Mouse (Mus musculus) liver, embryonic 14.5 days (tissue): ENCODE results near the gene Apom. TPM values are rescaled to one million over a fixed set of nuclear protein-coding genes. Genes with fewer than 3 reads are reported as not detected.

Experiments
- ATAC-seq: fragments of 200-750 bp; cut with Nextera tagmentation; 2 replicates; pipeline ENCODE4 v1.8.0; 2017; ENCODE audit warnings: moderate number of reproducible peaks, mild to moderate bottlenecking, moderate library complexity; ENCODE audit not compliant: insufficient read depth
- DNase-seq, 3 experiments: peaks; one replicate each; pipeline ENCODE4 v3.0.0-alpha.2; 2012 to 2013; ENCODE audit warnings: low read depth in 3 of 3, low spot score in 3 of 3
- H3K27ac ChIP-seq: fragments of 300-500 bp; sonication (generic); 2 replicates; pipeline ENCODE4 v1.5.1; 2014; ENCODE audit warnings: moderate library complexity, mild to moderate bottlenecking, control low read depth, inconsistent platforms
- H3K27me3 ChIP-seq: fragments of 300-500 bp; sonication (generic); 2 replicates; pipeline ENCODE4 v1.6.1; 2014; ENCODE audit warnings: mild to moderate bottlenecking, low read length, moderate library complexity; ENCODE audit not compliant: control insufficient read depth, insufficient read depth
- H3K36me3 ChIP-seq: fragments of 300-500 bp; sonication (generic); replicated peaks from 2 replicates; pipeline ENCODE4 v1.6.1; 2014; ENCODE audit warnings: low read depth; ENCODE audit not compliant: control insufficient read depth, insufficient read depth
- H3K4me1 ChIP-seq, 2 experiments: fragments of 200-500 bp in 1 of 2; fragments of 300-500 bp in 1 of 2; sonication (generic) in 1 of 2; replicated peaks; 2 replicates each; pipeline ENCODE4 v1.6.1; 2012 to 2014; ENCODE audit warnings: antibody characterized with exemption in 1 of 2, inconsistent platforms in 1 of 2, low read length in 1 of 2; ENCODE audit not compliant: control insufficient read depth in 2 of 2, insufficient read depth in 2 of 2
- H3K4me2 ChIP-seq: fragments of 300-500 bp; sonication (generic); 2 replicates; pipeline ENCODE4 v1.6.1; 2014; ENCODE audit warnings: low read depth, mild to moderate bottlenecking, control low read depth, moderate library complexity
- H3K4me3 ChIP-seq, 2 experiments: fragments of 200-500 bp in 1 of 2; fragments of 300-500 bp in 1 of 2; sonication (generic) in 1 of 2; 2 replicates each; pipeline ENCODE4 v1.5.1; 2012 to 2014; ENCODE audit warnings: low read depth in 2 of 2, low read length in 2 of 2, mild to moderate bottlenecking in 2 of 2, control low read depth in 1 of 2, inconsistent platforms in 1 of 2, moderate library complexity in 1 of 2; ENCODE audit not compliant: insufficient read depth in 1 of 2
- H3K9ac ChIP-seq: fragments of 300-500 bp; sonication (generic); replicated peaks from 2 replicates; pipeline ENCODE4 v1.6.1; 2014; ENCODE audit warnings: mild to moderate bottlenecking, control low read depth, moderate library complexity
- H3K9me3 ChIP-seq: fragments of 300-500 bp; sonication (generic); 2 replicates; pipeline ENCODE4 v1.6.1; 2016; ENCODE audit warnings: low read length, mixed read lengths; ENCODE audit not compliant: control insufficient read depth
- CTCF ChIP-seq: IDR thresholded peaks from 2 replicates; pipeline ENCODE4 v1.5.1; 2016; ENCODE audit warnings: antibody characterized with exemption, low read depth, control low read depth
- EP300 ChIP-seq: IDR thresholded peaks from 2 replicates; pipeline ENCODE4 v1.6.1; 2016; ENCODE audit warnings: antibody characterized with exemption, low read depth
- WGBS: fragments of 180-500 bp; shearing (Covaris S2); extraction: QIAGEN DNeasy Blood & Tissue Kit; methylation state at CpG from one replicate; pipeline ENCODE4 v1.1.7; 2014; ENCODE audit not compliant: insufficient replicate concordance; 5-methylcytosine and 5-hydroxymethylcytosine counted together
- polyA plus RNA-seq, 2 experiments: library from polyadenylated mRNA; depleted of rRNA in 1 of 2; stranded (reverse) in 1 of 2; unstranded in 1 of 2; fragments of >200 nt; fragmentation: Nextera tagmentation in 1 of 2; extraction: Ambion mirVana in 1 of 2; gene quantifications; 2 replicates each; pipeline versions ENCODE4 v1.2.1 to v1.2.3; 2012 to 2014

Gene Apom
- polyA plus RNA-seq, 2 experiments, result 317 to 750 TPM

DNA sequence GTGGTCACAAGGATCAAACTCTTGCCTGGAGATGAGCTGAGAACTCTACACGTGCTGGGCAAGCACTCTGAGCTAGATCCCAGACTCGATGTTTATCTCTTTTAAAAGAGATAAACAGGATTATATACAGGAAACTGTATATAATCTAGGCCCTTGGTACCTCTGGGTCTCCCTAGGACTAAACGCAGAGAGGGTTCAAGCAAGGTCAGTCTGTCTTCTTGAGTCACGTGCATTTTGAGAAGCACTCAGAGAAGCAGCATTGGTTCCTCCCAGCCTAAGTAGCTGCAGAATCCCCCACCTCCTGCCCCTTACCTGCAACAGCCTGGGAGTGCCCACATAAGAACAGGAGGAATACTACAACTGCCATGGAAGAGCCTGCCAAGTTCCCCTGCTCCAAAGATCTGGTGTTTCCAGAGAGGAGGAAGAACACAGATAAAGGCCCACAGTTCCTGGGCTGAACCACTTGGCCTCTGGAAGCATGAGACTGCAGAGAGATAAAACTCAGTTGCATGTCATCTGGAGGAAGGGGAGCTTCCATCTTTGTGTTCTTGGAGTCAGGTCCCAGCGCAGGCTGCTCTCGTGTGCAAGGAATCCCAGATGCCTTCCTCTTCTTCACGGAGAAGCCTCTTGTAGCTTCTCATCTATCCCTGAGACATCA, 46.5 kb downstream of the Apom start, which contains the start of gene Ly6g6f:
Gene Ly6g6f, minus strand, starts transcription at position 403 of the 658 bp plus-strand sequence.
- WGBS, result 44% methylated on average over 7 of the region's 7 CpGs
- H3K4me2 ChIP-seq, result no peak within 1 kb of the TSS
- H3K27me3 ChIP-seq, result no peaks in the 10 kb centered on the region
- ATAC-seq (no peak), DNase-seq (no peak)
- no peaks in the 10 kb centered on the region for H3K36me3 ChIP-seq
- H3K4me1 ChIP-seq, result peaks cover 15 to 20% of the 10 kb centered on the region in 2 experiments
- no peaks in the 10 kb centered on the region for H3K9me3 ChIP-seq
- no peak for TF ChIP-seq CTCF
- no peak for TF ChIP-seq EP300
- H3K4me3 ChIP-seq, result peak within 1 kb of the TSS in 1 of 2 experiments; percentile 14; a peak in 1 of 4 replicates
- H3K27ac ChIP-seq, result no peak within 1 kb of the TSS
- no peak within 1 kb of the TSS for H3K9ac ChIP-seq

DNA sequence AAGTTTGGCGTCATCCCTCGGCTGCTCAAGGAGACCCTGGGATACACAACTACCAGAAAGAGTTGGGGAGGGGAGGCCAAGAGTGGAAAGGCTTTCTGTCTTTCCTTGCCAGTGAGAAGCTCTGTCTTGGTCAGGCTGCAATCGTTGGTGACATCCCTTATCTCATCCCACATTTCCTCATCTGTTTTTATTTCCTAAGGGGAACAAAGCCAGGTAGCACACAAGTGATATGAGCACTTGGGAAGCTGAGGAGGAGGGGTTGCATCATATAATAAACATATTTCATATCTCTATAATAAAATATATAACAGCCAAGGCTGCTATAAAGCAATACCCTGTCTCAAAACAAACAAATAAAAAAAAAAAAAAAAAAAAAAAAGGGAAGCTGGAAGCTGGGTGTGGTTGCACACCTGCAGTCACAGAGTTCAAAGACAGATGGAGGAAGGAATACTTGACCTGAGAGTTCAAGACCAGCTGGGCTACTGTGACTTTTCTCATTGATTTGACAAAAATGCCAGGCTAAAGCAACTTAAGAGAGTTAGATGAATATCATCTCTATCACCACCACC, 47.8 kb downstream of the Apom start:
- Histone ChIP-seq H3K4me3 (no peak overlapping the region), H3K36me3 (no peaks in the 10 kb centered on the region), H3K27ac (no peak overlapping the region), H3K9me3 (no peaks in the 10 kb centered on the region), H3K9ac (no peak overlapping the region), H3K4me2 (no peak overlapping the region), H3K27me3 (no peaks in the 10 kb centered on the region), H3K4me1 (peaks cover 16 to 30% of the 10 kb centered on the region in 2 experiments)
- 52% methylated on average over 3 of the region's 3 CpGs for WGBS
- ATAC-seq (no peak), DNase-seq (no peak)
- TF ChIP-seq CTCF (no peak), EP300 (no peak)

DNA sequence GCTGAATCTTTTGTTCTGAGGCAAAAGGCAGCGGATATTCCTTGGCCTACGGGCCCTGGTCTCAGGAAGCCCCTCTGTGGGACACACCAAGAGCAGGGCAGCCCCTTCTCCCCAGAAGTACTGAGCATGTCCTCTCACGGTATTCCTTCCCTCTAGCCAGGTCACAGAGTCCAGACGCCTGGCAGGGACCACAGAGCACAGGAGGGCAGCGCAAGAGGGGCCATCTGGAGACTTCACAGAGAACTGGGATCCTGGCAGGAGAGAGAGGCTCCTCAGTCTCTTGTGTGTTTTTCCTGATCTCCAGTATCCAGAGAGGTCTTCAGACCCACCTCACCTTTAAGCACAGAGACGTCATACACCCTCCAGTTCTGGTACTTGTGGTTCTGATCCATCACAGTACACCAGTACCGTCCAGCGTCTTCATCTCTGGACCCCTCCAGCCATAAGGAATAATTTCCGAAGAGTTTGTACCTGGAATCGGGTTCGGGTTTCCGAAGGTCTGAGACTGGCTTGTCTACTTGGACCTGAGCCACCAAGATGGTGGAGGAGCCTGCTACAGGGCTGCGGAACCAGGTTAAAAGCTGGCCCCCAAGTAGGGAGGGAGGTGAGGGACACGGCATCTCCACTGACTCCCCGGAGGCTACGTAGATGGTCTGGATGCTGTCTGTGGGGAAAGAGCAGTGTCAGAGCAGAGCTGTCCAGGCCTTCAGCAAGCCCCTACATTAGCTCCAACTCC, 48.8 kb downstream of the Apom start:
- no peak for TF ChIP-seq EP300
- TF ChIP-seq CTCF, result no peak
- 82% methylated on average over 16 of the region's 16 CpGs for WGBS
- no peaks in the 10 kb centered on the region for H3K27me3 ChIP-seq
- no peak overlapping the region for H3K27ac ChIP-seq
- H3K9ac ChIP-seq, result no peak overlapping the region
- no peaks in the 10 kb centered on the region for H3K36me3 ChIP-seq
- H3K4me1 ChIP-seq, result peaks cover 16 to 32% of the 10 kb centered on the region in 2 experiments
- no peak for ATAC-seq
- no peak overlapping the region for H3K4me2 ChIP-seq
- H3K4me3 ChIP-seq, result no peak overlapping the region
- no peak for DNase-seq
- no peaks in the 10 kb centered on the region for H3K9me3 ChIP-seq

DNA sequence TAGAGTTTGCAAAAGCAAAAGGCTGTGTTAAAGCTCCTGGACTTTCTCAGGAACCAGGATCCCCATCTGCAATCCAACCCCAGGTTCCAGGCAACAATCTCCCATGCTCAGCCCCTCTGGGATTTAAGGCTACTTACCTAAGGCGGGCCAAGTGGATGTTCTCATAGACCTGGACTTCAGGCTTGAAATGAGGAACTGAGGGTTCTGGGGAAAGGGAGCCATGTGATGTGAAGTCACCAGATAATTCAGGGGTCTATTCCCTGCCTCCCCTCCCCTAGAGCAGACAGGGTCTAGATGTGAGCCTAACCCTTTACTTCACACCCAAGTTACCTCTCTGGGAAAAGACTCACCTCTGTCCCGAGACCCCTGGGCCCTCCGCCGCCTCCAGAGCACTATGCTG, 51.1 kb downstream of the Apom start:
- no peak for ATAC-seq
- TF ChIP-seq EP300 (no peak), CTCF (no peak)
- no peak overlapping the region for H3K4me3 ChIP-seq
- H3K4me1 ChIP-seq, result peaks cover 16 to 32% of the 10 kb centered on the region in 2 experiments
- H3K27me3 ChIP-seq, result no peaks in the 10 kb centered on the region
- no peak for DNase-seq
- no peak overlapping the region for H3K9ac ChIP-seq
- H3K36me3 ChIP-seq, result no peaks in the 10 kb centered on the region
- 81% methylated on average over 4 of the region's 4 CpGs for WGBS
- peak overlapping the region; percentile 66 for H3K4me2 ChIP-seq
- H3K9me3 ChIP-seq, result no peaks in the 10 kb centered on the region
- no peak overlapping the region for H3K27ac ChIP-seq

DNA sequence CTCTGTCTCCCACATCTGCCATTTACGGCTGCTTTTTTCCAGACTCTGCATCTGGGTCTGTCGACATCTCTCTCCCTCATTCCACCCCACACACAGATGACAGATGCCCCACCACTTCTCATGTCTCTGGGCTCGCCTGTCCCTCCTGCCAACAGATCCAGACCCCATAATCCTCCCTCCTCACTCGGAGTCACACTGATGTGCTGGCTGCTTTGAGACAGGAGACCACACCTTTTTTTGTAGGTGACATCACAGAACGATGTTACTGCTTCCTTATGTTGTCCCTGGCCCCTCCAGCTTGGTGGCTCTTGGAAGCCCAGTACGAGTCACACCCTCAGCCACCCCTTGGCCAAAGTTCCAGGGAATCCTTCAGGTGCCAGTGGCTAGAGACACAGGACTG, 51.6 kb downstream of the Apom start:
- ATAC-seq (peak; percentile 68), DNase-seq (no peak)
- peak overlapping the region; percentile 36 to 41; a peak in 3 of 4 replicates for H3K4me3 ChIP-seq
- no peaks in the 10 kb centered on the region for H3K27me3 ChIP-seq
- peak overlapping the region; percentile 66 for H3K4me2 ChIP-seq
- no peaks in the 10 kb centered on the region for H3K36me3 ChIP-seq
- H3K4me1 ChIP-seq, result peaks cover 12 to 27% of the 10 kb centered on the region in 2 experiments
- no peaks in the 10 kb centered on the region for H3K9me3 ChIP-seq
- H3K27ac ChIP-seq, result peak overlapping the region; percentile 69
- TF ChIP-seq EP300, result no peak
- no peak for TF ChIP-seq CTCF
- peak overlapping the region; percentile 45 for H3K9ac ChIP-seq
- WGBS, result 16% methylated on average over 6 of the region's 6 CpGs
